Mouse (Mus musculus) testis, adult 2 months (tissue): ENCODE data around the gene Ngdn.

Source experiments
- CTCF ChIP-seq: fragments of 200-500 bp; IDR thresholded peaks from 2 replicates; pipeline ENCODE4 v1.5.1; 2012; ENCODE audit warnings: low read depth, mild to moderate bottlenecking, inconsistent platforms, low read length, moderate library complexity; ENCODE audit not compliant: control insufficient read depth, insufficient read depth, insufficient replicate concordance
- POLR2A ChIP-seq: fragments of 200-500 bp; IDR thresholded peaks from 2 replicates; pipeline ENCODE4 v1.6.1; 2012; ENCODE audit warnings: low read depth, mild to moderate bottlenecking, inconsistent platforms, low read length, moderate library complexity; ENCODE audit not compliant: control insufficient read depth

DNA sequence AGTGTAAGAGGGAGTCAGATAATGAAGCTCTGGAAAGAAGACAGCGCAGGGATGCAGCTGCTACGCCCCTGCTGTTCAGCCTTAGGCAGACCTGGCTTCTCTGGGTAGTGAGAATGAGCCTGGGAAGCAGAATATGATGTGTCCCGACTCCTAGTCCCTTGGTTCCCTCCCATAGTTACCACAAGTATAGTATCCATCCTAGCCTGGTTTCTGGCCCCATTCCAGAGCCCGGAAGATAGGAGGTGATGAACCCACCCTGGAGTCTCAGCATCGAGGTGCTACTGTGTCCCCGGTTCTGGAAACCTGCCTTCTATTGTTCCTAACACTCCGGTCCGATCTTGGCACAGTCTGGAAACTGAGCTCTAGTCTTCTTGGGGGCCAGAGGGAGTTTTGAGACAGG lies 6.8 kb upstream of the Ngdn start:
- TF ChIP-seq POLR2A = no peak
- no peak for TF ChIP-seq CTCF
